In the genomic region with DNA sequence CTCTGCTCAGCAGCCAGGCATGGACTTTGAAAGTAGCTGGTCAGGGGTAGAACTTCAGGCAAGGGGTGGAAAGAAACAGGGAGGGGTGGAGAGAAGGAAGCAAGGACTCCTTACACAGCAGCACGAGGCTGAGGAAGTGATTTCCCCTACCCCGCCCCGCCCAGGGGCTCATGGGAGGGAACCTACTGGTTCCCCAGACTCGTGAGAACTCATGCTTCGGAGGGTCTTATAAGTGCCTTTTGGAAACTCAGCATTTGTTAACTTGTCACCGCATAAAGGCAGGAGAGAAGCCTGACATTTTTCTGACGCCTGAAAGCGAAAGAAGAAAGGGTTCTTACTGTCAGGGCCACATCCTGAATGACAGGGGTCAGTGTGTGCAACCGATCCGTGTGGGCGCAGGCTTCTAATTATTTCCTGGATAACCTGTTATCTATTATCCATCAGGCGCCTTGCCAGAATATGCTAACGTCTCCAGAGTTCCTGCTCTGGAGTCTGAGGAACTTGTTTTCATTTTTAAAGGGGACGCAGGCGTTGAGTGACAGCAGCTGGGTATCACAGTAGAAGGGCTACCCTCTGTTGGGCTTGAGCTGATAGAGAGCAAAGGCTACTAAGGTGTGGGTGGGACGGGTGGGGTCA, we compare ENCODE assay signal across 8 mouse cellular contexts.
DNase-seq lines count a peak whose midpoint lies in the region; ATAC-seq lines count a peak whose summit lies in the region.

No protein-coding gene starts in this region.

- peak overlapping the region; percentile 62; the same call in 1 of the 2 replicates for H3K27ac ChIP-seq in embryonic facial prominence, embryonic 13.5 days
- H3K27ac ChIP-seq in hindbrain, embryonic 12.5 days, result no peak overlapping the region; the same call in 1 of the 2 replicates
- no peak overlapping the region for H3K27ac ChIP-seq in limb, embryonic 15.5 days
- H3K27ac ChIP-seq in midbrain, embryonic 15.5 days, result no peak overlapping the region

- H3K27me3 ChIP-seq in embryonic facial prominence, embryonic 13.5 days, result peaks cover 36% of the 10 kb centered on the region
- H3K27me3 ChIP-seq in hindbrain, embryonic 12.5 days, result no peaks in the 10 kb centered on the region
- H3K27me3 ChIP-seq in limb, embryonic 15.5 days, result no peaks in the 10 kb centered on the region
- H3K27me3 ChIP-seq in midbrain, embryonic 15.5 days (replicated peaks), result no peaks in the 10 kb centered on the region

- peak overlapping the region; percentile 58 for H3K4me2 ChIP-seq in embryonic facial prominence, embryonic 13.5 days
- peak overlapping the region; percentile 32 for H3K4me2 ChIP-seq in hindbrain, embryonic 12.5 days (replicated peaks)
- H3K4me2 ChIP-seq in limb, embryonic 15.5 days, result peak overlapping the region; percentile 39
- H3K4me2 ChIP-seq in midbrain, embryonic 15.5 days, result peak overlapping the region; percentile 30

- 11% methylated on average over 16 of the region's 16 CpGs for WGBS in embryonic facial prominence, embryonic 13.5 days
- WGBS in hindbrain, embryonic 12.5 days, result 21% methylated on average over 16 of the region's 16 CpGs
- WGBS in limb, embryonic 15.5 days, result 18% methylated on average over 16 of the region's 16 CpGs
- 33% methylated on average over 16 of the region's 16 CpGs for whole genome bisulfite sequencing in midbrain, embryonic 15.5 days

- no peak overlapping the region for H3K9ac ChIP-seq in embryonic facial prominence, embryonic 13.5 days
- H3K9ac ChIP-seq in hindbrain, embryonic 12.5 days, result no peak overlapping the region
- no peak overlapping the region for H3K9ac ChIP-seq in limb, embryonic 15.5 days
- H3K9ac ChIP-seq in midbrain, embryonic 15.5 days, result no peak overlapping the region

- H3K4me3 ChIP-seq in embryonic facial prominence, embryonic 13.5 days, result peak overlapping the region; percentile 29
- H3K4me3 ChIP-seq in hindbrain, embryonic 12.5 days, result no peak overlapping the region
- H3K4me3 ChIP-seq in limb, embryonic 15.5 days, result peak overlapping the region; percentile 24
- H3K4me3 ChIP-seq in midbrain, embryonic 15.5 days, result no peak overlapping the region

- DNase-seq in heart, adult 11 months, result peak; percentile 98
- no peak for DNase-seq in heart, postnatal 25 days (ENCODE audit: low spot score)
- DNase-seq in yolk sac, embryonic 10.5 days (ENCODE audit: low spot score), result peak; percentile 59
- no peak for DNase-seq in urinary bladder, postnatal 10 days (ENCODE audit: low spot score)

- peaks cover 20% of the 10 kb centered on the region for H3K4me1 ChIP-seq in embryonic facial prominence, embryonic 13.5 days
- H3K4me1 ChIP-seq in hindbrain, embryonic 12.5 days, result peaks cover 11% of the 10 kb centered on the region; the same call in 1 of the 2 replicates
- peaks cover 8% of the 10 kb centered on the region for H3K4me1 ChIP-seq in limb, embryonic 15.5 days
- no peaks in the 10 kb centered on the region for H3K4me1 ChIP-seq in midbrain, embryonic 15.5 days

- intact Hi-C loops in heart, postnatal 25 days (cut with DNase I), result no loop called here

- no peak for ATAC-seq in embryonic facial prominence, embryonic 13.5 days (ENCODE audit: insufficient number of reproducible peaks, insufficient read depth, low FRiP score, low TSS enrichment, low read depth)
- ATAC-seq in hindbrain, embryonic 12.5 days (ENCODE audit: low FRiP score), result no peak
- no peak for ATAC-seq in limb, embryonic 15.5 days (ENCODE audit: insufficient number of reproducible peaks, low FRiP score, low TSS enrichment, low read depth)
- ATAC-seq in midbrain, embryonic 15.5 days (replicated peaks), result no peak

- H3K9me3 ChIP-seq in embryonic facial prominence, embryonic 13.5 days, result no peaks in the 10 kb centered on the region
- 0 out of 2 replicates have a peak, but pooled peaks cover 3% of the 10 kb centered on the region for H3K9me3 ChIP-seq in hindbrain, embryonic 12.5 days (replicated peaks)
- no peaks in the 10 kb centered on the region for H3K9me3 ChIP-seq in limb, embryonic 15.5 days
- H3K9me3 ChIP-seq in midbrain, embryonic 15.5 days, result no peaks in the 10 kb centered on the region

- H3K36me3 ChIP-seq in embryonic facial prominence, embryonic 13.5 days, result no peaks in the 10 kb centered on the region
- H3K36me3 ChIP-seq in hindbrain, embryonic 12.5 days, result no peaks in the 10 kb centered on the region
- H3K36me3 ChIP-seq in limb, embryonic 15.5 days, result no peaks in the 10 kb centered on the region
- no peaks in the 10 kb centered on the region for H3K36me3 ChIP-seq in midbrain, embryonic 15.5 days (replicated peaks)

Comparison
In these comparisons a context has a peak if more than half of its experiments do, and no peak if none do; other contexts are left out.
1. DNase-seq: peak in heart, adult 11 months (single experiment) and yolk sac, embryonic 10.5 days (single experiment); none in heart, postnatal 25 days (single experiment) and urinary bladder, postnatal 10 days (single experiment).
2. H3K4me3 ChIP-seq: peak in embryonic facial prominence, embryonic 13.5 days (single experiment) and limb, embryonic 15.5 days (single experiment); none in hindbrain, embryonic 12.5 days (single experiment) and midbrain, embryonic 15.5 days (single experiment).
3. Peak in every context shown above with its lines, with median percentiles within 50 percentile points of each other: H3K4me2 ChIP-seq.